Mouse (Mus musculus) kidney, postnatal 0 days (tissue): Measurements from ENCODE around the gene Ift43. TPM values are rescaled to one million over a fixed set of nuclear protein-coding genes. Genes with fewer than 3 reads are reported as not detected.

Experiments used
- ATAC-seq: fragments of 200-750 bp; cut with Nextera tagmentation; replicated peaks from 2 replicates; pipeline ENCODE4 v1.8.0; 2017; ENCODE audit warnings: low read depth, moderate number of reproducible peaks, moderate TSS enrichment, moderate library complexity; ENCODE audit not compliant: low FRiP score
- DNase-seq: peaks from one replicate; pipeline ENCODE4 v3.0.0-alpha.2; 2016; ENCODE audit warnings: low spot score
- H3K27ac ChIP-seq: fragments of 300-500 bp; sonication (generic); 2 replicates; pipeline ENCODE4 v1.5.1; 2014; ENCODE audit warnings: mild to moderate bottlenecking
- H3K27me3 ChIP-seq: fragments of 300-500 bp; sonication (generic); 2 replicates; pipeline ENCODE4 v1.6.1; 2014; ENCODE audit warnings: low read length, mixed read lengths; ENCODE audit not compliant: insufficient read depth
- H3K36me3 ChIP-seq: fragments of 300-500 bp; sonication (generic); 2 replicates; pipeline ENCODE4 v1.6.1; 2014; ENCODE audit warnings: low read length, mixed read lengths; ENCODE audit not compliant: insufficient read depth
- H3K4me1 ChIP-seq: fragments of 300-500 bp; sonication (generic); replicated peaks from 2 replicates; pipeline ENCODE4 v1.6.1; 2014; ENCODE audit warnings: antibody characterized with exemption, low read length, mixed read lengths; ENCODE audit not compliant: insufficient read depth
- H3K4me2 ChIP-seq: fragments of 300-500 bp; sonication (generic); 2 replicates; pipeline ENCODE4 v1.6.1; 2014; ENCODE audit warnings: mild to moderate bottlenecking, low read length, moderate library complexity, mixed read lengths
- H3K4me3 ChIP-seq: fragments of 300-500 bp; sonication (generic); replicated peaks from 2 replicates; pipeline ENCODE4 v1.5.1; 2014; ENCODE audit warnings: low read depth, low read length
- H3K9ac ChIP-seq: fragments of 300-500 bp; sonication (generic); 2 replicates; pipeline ENCODE4 v1.6.1; 2014; ENCODE audit warnings: low read depth, low read length
- H3K9me3 ChIP-seq: fragments of 300-500 bp; sonication (generic); replicated peaks from 2 replicates; pipeline ENCODE4 v1.6.1; 2016; ENCODE audit warnings: low read length, inconsistent platforms, mixed read lengths
- CTCF ChIP-seq: IDR thresholded peaks from 2 replicates; pipeline ENCODE4 v1.5.1; 2016; ENCODE audit warnings: antibody characterized with exemption, low read depth, mild to moderate bottlenecking, moderate library complexity
- WGBS: fragments of 180-500 bp; shearing (Covaris S2); extraction: QIAGEN DNeasy Blood & Tissue Kit; methylation state at CpG from one replicate; pipeline ENCODE4 v1.1.7; 2014; 5-methylcytosine and 5-hydroxymethylcytosine counted together
- polyA plus RNA-seq: library from polyadenylated mRNA; unstranded; fragments of >200 nt; fragmentation: Nextera tagmentation; extraction: Ambion mirVana; gene quantifications from 2 replicates; pipeline ENCODE4 v1.2.1, GENCODE M21; 2015

The Ift43 gene
- polyA plus RNA-seq, 1 experiment from 2014 or later = 87.3 TPM

GRCm38 (mm10) chr12:86046141-86046540 lies 36.2 kb upstream of the Ift43 start:
- DNase-seq (no peak), ATAC-seq (no peak)
- Histone ChIP-seq H3K9me3 (no peaks in the 10 kb centered on the region), H3K36me3 (no peaks in the 10 kb centered on the region), H3K4me2 (no peak overlapping the region), H3K9ac (no peak overlapping the region), H3K27me3 (no peaks in the 10 kb centered on the region), H3K27ac (no peak overlapping the region), H3K4me1 (peaks cover 6% of the 10 kb centered on the region; the same call in 1 of the 2 replicates), H3K4me3 (no peak overlapping the region)
- TF ChIP-seq CTCF = no peak
- WGBS = 83% methylated on average over 5 of the region's 5 CpGs

DNA sequence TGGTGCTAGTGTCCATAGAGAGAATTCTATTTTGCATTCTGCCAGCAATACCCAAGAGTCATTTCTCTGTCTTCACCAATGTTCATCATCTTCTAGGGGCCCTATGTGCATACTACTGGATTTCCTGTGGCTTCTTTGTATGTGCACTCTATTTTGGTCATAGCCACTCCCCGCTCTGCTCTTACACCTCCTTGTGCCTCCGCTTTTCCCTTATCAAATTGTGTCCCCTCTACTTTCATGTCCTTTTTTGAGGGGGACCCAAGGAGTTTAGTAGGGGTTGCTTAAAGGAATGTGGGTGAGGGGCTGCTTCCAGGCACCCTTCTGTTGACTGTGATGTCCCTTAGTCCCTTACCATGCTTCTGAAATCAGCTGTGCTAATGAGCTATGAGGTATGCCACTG lies 35.6 kb upstream of the Ift43 start:
- H3K27me3 ChIP-seq = no peaks in the 10 kb centered on the region
- no peak overlapping the region for H3K4me3 ChIP-seq
- H3K36me3 ChIP-seq = no peaks in the 10 kb centered on the region
- no peak overlapping the region for H3K27ac ChIP-seq
- no peak for DNase-seq
- 98% methylated on average over 2 of the region's 2 CpGs for WGBS
- ATAC-seq = no peak
- no peaks in the 10 kb centered on the region for H3K9me3 ChIP-seq
- no peak overlapping the region for H3K4me2 ChIP-seq
- no peak for TF ChIP-seq CTCF
- H3K9ac ChIP-seq = no peak overlapping the region
- peaks cover 6% of the 10 kb centered on the region; the same call in 1 of the 2 replicates for H3K4me1 ChIP-seq

DNA sequence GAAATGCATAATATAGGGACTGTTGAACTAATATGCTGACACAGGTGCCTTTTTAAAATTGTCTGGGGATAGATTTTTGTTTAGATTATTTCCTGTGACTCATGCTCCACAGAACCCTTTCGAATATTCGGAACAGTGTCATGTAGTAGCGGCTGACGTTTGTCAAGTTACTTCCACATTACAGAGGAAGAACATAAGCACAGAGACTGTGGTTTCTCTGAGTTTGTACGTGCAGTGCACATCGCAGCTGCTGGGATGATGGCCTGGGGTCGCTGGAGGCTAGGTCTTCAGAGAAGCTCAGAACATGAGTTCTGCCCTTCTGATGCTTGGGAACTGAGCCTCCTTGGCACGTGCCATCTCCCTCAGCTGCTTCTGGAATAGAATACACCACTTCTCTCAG lies 35.0 kb upstream of the Ift43 start:
- TF ChIP-seq CTCF = no peak
- Histone ChIP-seq H3K4me1 (peaks cover 6% of the 10 kb centered on the region; the same call in 1 of the 2 replicates), H3K9me3 (no peaks in the 10 kb centered on the region), H3K4me2 (no peak overlapping the region), H3K27ac (no peak overlapping the region), H3K4me3 (no peak overlapping the region), H3K9ac (no peak overlapping the region), H3K36me3 (no peaks in the 10 kb centered on the region), H3K27me3 (no peaks in the 10 kb centered on the region)
- DNase-seq = no peak
- no peak for ATAC-seq
- WGBS = 74% methylated on average over 8 of the region's 8 CpGs

- no peaks in the 10 kb centered on the region for H3K9me3 ChIP-seq
- peaks cover 6% of the 10 kb centered on the region; the same call in 1 of the 2 replicates for H3K4me1 ChIP-seq
- no peak overlapping the region for H3K4me2 ChIP-seq
- no peaks in the 10 kb centered on the region for H3K27me3 ChIP-seq
- no peak for DNase-seq
- no peak overlapping the region for H3K4me3 ChIP-seq
- 75% methylated on average over 6 of the region's 6 CpGs for WGBS
- ATAC-seq = no peak
- no peak for TF ChIP-seq CTCF
- no peaks in the 10 kb centered on the region for H3K36me3 ChIP-seq
- H3K9ac ChIP-seq = no peak overlapping the region
- no peak overlapping the region for H3K27ac ChIP-seq
These were observed 32.5 kb upstream of the Ift43 start for GRCm38 (mm10) chr12:86049813-86050212.

DNA sequence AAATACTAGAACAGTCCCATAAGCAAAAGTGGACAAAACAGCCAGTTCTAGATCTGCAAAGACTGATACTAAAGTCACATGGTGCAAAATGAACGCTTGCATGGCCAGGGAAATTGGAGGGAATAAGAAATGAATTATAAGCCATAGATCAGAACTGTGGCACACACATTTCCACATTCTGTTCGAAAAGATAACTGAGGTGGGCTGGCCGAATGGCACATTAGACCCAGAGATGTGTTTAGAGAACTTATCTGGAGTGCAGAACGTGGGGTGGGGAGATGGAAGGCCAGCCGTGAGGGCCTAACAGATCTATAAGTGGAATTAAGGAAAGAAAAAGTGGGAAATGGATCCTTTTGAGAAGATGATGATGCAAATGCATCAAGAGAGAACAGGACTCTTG lies 30.9 kb upstream of the Ift43 start:
- Histone ChIP-seq H3K9me3 (no peaks in the 10 kb centered on the region), H3K4me2 (no peak overlapping the region), H3K4me1 (peaks cover 6% of the 10 kb centered on the region; the same call in 1 of the 2 replicates), H3K27ac (no peak overlapping the region), H3K27me3 (no peaks in the 10 kb centered on the region), H3K4me3 (no peak overlapping the region), H3K9ac (no peak overlapping the region), H3K36me3 (no peaks in the 10 kb centered on the region)
- DNase-seq = no peak
- no peak for ATAC-seq
- TF ChIP-seq CTCF = no peak
- 90% methylated on average over 5 of the region's 5 CpGs for WGBS

DNA sequence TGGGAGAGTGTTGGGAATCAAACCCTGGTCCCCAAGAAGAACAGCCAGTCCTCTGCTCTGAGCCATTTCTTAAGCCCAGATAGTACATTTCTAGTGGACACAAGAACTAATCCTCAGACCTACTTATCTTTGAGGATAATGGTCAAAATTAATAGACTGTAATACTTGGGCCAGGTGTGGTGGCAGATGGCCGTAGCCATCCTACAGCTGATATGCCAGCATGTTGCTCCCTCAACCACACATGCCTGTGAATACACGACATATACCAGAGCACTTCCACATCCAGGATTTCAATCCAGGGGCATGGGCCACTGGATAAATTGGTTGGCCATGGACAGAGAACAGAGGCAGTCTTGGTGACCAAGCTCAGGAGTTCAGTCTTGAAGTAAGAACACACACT lies 27.0 kb upstream of the Ift43 start:
- no peaks in the 10 kb centered on the region for H3K4me1 ChIP-seq
- WGBS = 92% methylated on average over 2 of the region's 2 CpGs
- ATAC-seq (no peak), DNase-seq (no peak)
- H3K27ac ChIP-seq = no peak overlapping the region
- H3K9ac ChIP-seq = no peak overlapping the region
- no peak overlapping the region for H3K4me3 ChIP-seq
- no peaks in the 10 kb centered on the region for H3K9me3 ChIP-seq
- 0 out of 2 replicates have a peak, but pooled peaks cover 4% of the 10 kb centered on the region for H3K36me3 ChIP-seq
- no peaks in the 10 kb centered on the region for H3K27me3 ChIP-seq
- TF ChIP-seq CTCF = no peak
- no peak overlapping the region for H3K4me2 ChIP-seq

DNA sequence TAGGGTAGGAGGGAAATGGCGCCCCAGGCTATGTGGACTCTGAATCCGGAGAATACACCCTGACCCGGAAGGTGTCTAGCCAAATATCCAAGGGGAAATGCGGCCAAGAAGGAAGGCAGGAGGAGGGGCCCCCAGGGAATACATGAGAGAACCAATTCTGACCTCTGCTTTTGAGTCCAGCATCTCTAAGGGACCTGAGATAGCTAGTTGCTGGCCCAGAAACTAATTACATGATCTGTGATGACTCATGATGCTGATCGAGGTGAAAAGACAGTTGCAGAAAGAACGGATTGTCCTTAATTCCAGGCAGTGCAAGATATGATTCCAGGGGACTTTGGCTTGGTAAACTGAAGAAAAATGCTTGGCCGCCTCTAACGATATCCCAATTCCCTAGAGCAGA lies 25.4 kb upstream of the Ift43 start:
- H3K27me3 ChIP-seq = no peaks in the 10 kb centered on the region
- no peak for TF ChIP-seq CTCF
- 87% methylated on average over 8 of the region's 8 CpGs for WGBS

More for the DNA sequence above, 25.4 kb upstream of the Ift43 start:
- Histone ChIP-seq H3K27ac (no peak overlapping the region), H3K4me3 (no peak overlapping the region), H3K4me2 (no peak overlapping the region), H3K9me3 (no peaks in the 10 kb centered on the region), H3K9ac (no peak overlapping the region), H3K4me1 (no peaks in the 10 kb centered on the region), H3K36me3 (0 out of 2 replicates have a peak, but pooled peaks cover 4% of the 10 kb centered on the region)
- ATAC-seq (no peak), DNase-seq (no peak)
